Mouse (Mus musculus) limb, embryonic 11.5 days (tissue): ENCODE results near the gene Mum1. TPM values are rescaled to one million over a fixed set of nuclear protein-coding genes. Genes with fewer than 3 reads are reported as not detected.
A peak's percentile ranks its signal among the peaks of the same experiment; 100 is the strongest.

Source experiments
- ATAC-seq: fragments of 200-750 bp; cut with Nextera tagmentation; 2 replicates; pipeline ENCODE4 v1.8.0; 2017; ENCODE audit warnings: low read depth; ENCODE audit not compliant: insufficient number of reproducible peaks, low FRiP score, low TSS enrichment
- DNase-seq: peaks from one replicate; pipeline ENCODE4 v3.0.0-alpha.2; 2015; ENCODE audit warnings: low spot score
- H3K27ac ChIP-seq: fragments of 300-500 bp; sonication (generic); replicated peaks from 2 replicates; pipeline ENCODE4 v1.5.1; 2014; ENCODE audit warnings: low read depth, mild to moderate bottlenecking, low read length
- H3K27me3 ChIP-seq: fragments of 300-500 bp; sonication (generic); 2 replicates; pipeline ENCODE4 v1.6.1; 2014; ENCODE audit warnings: mild to moderate bottlenecking, low read length, mixed read lengths; ENCODE audit not compliant: control insufficient read depth, insufficient read depth
- H3K36me3 ChIP-seq: fragments of 300-500 bp; sonication (generic); 2 replicates; pipeline ENCODE4 v1.6.1; 2014; ENCODE audit warnings: mild to moderate bottlenecking, low read length, moderate library complexity, mixed read lengths; ENCODE audit not compliant: control insufficient read depth, insufficient read depth
- H3K4me1 ChIP-seq: fragments of 300-500 bp; sonication (generic); 2 replicates; pipeline ENCODE4 v1.6.1; 2014; ENCODE audit warnings: low read length, mixed read lengths; ENCODE audit not compliant: control insufficient read depth, insufficient read depth
- H3K4me2 ChIP-seq: fragments of 300-500 bp; sonication (generic); 2 replicates; pipeline ENCODE4 v1.6.1; 2014; ENCODE audit warnings: low read depth, mild to moderate bottlenecking, moderate library complexity; ENCODE audit not compliant: severe bottlenecking
- H3K4me3 ChIP-seq: fragments of 300-500 bp; sonication (generic); 2 replicates; pipeline ENCODE4 v1.5.1; 2014; ENCODE audit warnings: low read depth, low read length
- H3K9ac ChIP-seq: fragments of 300-500 bp; sonication (generic); 2 replicates; pipeline ENCODE4 v1.6.1; 2014; ENCODE audit warnings: mild to moderate bottlenecking, low read length
- H3K9me3 ChIP-seq: fragments of 300-500 bp; sonication (generic); 2 replicates; pipeline ENCODE4 v1.6.1; 2016; ENCODE audit warnings: low read length; ENCODE audit not compliant: control insufficient read depth
- WGBS: fragments of 180-500 bp; shearing (Covaris S2); extraction: QIAGEN DNeasy Blood & Tissue Kit; methylation state at CpG from one replicate; pipeline ENCODE4 v1.1.7; 2014; 5-methylcytosine and 5-hydroxymethylcytosine counted together
- polyA plus RNA-seq: library from polyadenylated mRNA; unstranded; fragments of >200 nt; fragmentation: Nextera tagmentation; extraction: Ambion mirVana; gene quantifications from 2 replicates; pipeline ENCODE4 v1.2.1, GENCODE M21; 2014

Gene Mum1
- polyA plus RNA-seq, 1 experiment from 2014 or later, result 87.1 TPM

DNA sequence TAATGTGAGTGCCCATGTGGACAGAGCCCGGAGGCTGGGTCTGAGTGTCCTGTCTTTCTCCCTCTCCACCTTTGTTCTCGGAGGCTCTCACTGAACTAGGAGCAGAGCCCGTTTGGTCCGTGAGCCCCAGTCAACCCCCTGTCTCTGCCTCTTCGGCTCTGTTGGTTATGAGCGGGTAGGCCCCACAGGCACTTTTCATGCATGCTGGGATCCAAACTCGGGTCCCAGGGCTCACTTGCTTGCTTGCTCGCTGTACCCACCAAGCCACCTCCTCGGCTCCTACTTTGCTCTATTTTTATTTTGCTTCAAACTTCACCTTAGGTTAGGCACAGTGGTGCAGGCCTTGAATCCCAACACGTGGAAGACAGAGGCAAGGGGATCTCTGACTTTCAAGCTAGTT, 38.5 kb upstream of the Mum1 start:
- Histone ChIP-seq H3K4me3 (no peak overlapping the region), H3K36me3 (peaks cover 12% of the 10 kb centered on the region), H3K9ac (no peak overlapping the region)

GRCm38 (mm10) chr10:80188453-80189024, 37.7 kb upstream of the Mum1 start:
- 74% methylated on average over 15 of the region's 15 CpGs for WGBS
- Histone ChIP-seq H3K27me3 (peaks cover 26% of the 10 kb centered on the region), H3K4me1 (peaks cover 21% of the 10 kb centered on the region), H3K4me3 (no peak overlapping the region), H3K9ac (no peak overlapping the region), H3K9me3 (no peaks in the 10 kb centered on the region), H3K4me2 (no peak overlapping the region), H3K36me3 (peaks cover 12% of the 10 kb centered on the region), H3K27ac (no peak overlapping the region)
- ATAC-seq (no peak), DNase-seq (no peak)

More for the DNA sequence above, 38.5 kb upstream of the Mum1 start:
- H3K9me3 ChIP-seq, result no peaks in the 10 kb centered on the region
- H3K27ac ChIP-seq, result no peak overlapping the region
- peaks cover 26% of the 10 kb centered on the region for H3K27me3 ChIP-seq
- no peak for DNase-seq
- H3K4me2 ChIP-seq, result no peak overlapping the region
- ATAC-seq, result no peak
- 87% methylated on average over 10 of the region's 10 CpGs for WGBS
- H3K4me1 ChIP-seq, result peaks cover 21% of the 10 kb centered on the region

GRCm38 (mm10) chr10:80189999-80190398, 36.2 kb upstream of the Mum1 start:
- Histone ChIP-seq H3K27me3 (peaks cover 26% of the 10 kb centered on the region), H3K9ac (peak overlapping the region; percentile 66), H3K4me1 (peaks cover 20% of the 10 kb centered on the region), H3K36me3 (peaks cover 12% of the 10 kb centered on the region), H3K4me2 (peak overlapping the region; percentile 70), H3K9me3 (no peaks in the 10 kb centered on the region), H3K4me3 (peak overlapping the region; percentile 36), H3K27ac (no peak overlapping the region)
- 4% methylated on average over 21 of the region's 21 CpGs for WGBS
- ATAC-seq (no peak), DNase-seq (peak; percentile 55)

GRCm38 (mm10) chr10:80190491-80191051, 35.7 kb upstream of the Mum1 start:
- peak overlapping the region; percentile 36 for H3K4me3 ChIP-seq
- H3K9me3 ChIP-seq, result no peaks in the 10 kb centered on the region
- under 1% methylated on average over 48 of the region's 48 CpGs for WGBS
- H3K4me2 ChIP-seq, result peak overlapping the region; percentile 70
- H3K36me3 ChIP-seq, result peaks cover 12% of the 10 kb centered on the region
- peak overlapping the region; percentile 66 for H3K9ac ChIP-seq
- DNase-seq, result peak; percentile 71
- H3K27me3 ChIP-seq, result peaks cover 26% of the 10 kb centered on the region
- no peak overlapping the region for H3K27ac ChIP-seq
- H3K4me1 ChIP-seq, result peaks cover 18% of the 10 kb centered on the region
- ATAC-seq, result no peak

DNA sequence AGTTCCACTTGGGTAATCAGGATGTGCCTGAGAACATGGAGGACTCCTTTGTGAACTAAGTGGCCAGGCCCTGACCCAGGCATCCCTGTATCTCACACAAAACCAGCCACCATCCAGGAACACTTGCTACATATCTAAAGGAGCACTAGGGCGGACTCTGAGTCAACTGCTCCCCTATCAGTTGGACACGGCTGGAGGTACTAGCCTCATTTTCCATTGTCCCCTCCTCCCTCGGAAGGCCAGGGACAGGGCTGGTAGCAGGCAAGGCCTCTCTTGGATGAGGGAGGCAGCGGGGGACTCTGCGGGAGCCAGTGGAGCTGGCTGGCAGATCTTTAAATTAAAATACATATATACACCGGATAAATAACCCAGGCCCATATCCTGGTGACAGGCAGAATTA, 32.3 kb upstream of the Mum1 start:
- no peak overlapping the region for H3K4me3 ChIP-seq
- no peak for DNase-seq
- H3K4me2 ChIP-seq, result no peak overlapping the region
- peaks cover 15% of the 10 kb centered on the region for H3K4me1 ChIP-seq
- no peak overlapping the region for H3K9ac ChIP-seq
- peaks cover 22% of the 10 kb centered on the region for H3K27me3 ChIP-seq
- no peaks in the 10 kb centered on the region for H3K9me3 ChIP-seq
- H3K27ac ChIP-seq, result no peak overlapping the region
- peaks cover 2% of the 10 kb centered on the region; the same call in 1 of the 2 replicates for H3K36me3 ChIP-seq
- WGBS, result 85% methylated on average over 6 of the region's 6 CpGs
- ATAC-seq, result no peak

DNA sequence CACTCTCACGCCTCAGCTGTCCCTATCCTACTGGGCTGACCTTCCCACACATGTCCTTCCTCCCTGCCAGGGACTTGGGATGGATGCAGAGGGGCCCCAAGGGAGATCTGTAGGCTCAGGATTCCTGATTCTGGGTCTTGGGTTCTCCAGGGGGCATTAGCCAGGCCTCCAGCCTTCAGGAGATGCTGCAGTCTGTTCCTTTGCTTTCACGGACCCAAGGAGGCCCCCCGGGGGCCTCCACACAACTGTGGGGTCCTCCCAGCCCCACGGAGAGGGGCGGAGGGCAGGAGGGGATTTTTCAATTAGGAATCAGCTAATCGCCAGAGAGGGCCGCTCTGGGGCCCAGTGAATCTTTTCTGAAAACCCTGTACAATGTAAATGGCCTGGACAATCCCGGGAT, 31.8 kb upstream of the Mum1 start:
- no peak for ATAC-seq
- no peaks in the 10 kb centered on the region for H3K36me3 ChIP-seq
- no peak overlapping the region for H3K9ac ChIP-seq
- peaks cover 15% of the 10 kb centered on the region for H3K4me1 ChIP-seq
- no peak overlapping the region for H3K4me2 ChIP-seq
- 60% methylated on average over 8 of the region's 8 CpGs for WGBS
- H3K4me3 ChIP-seq, result no peak overlapping the region
- no peak for DNase-seq
- no peak overlapping the region for H3K27ac ChIP-seq
- H3K9me3 ChIP-seq, result no peaks in the 10 kb centered on the region
- peaks cover 18% of the 10 kb centered on the region for H3K27me3 ChIP-seq

GRCm38 (mm10) chr10:80196167-80196566, 30.1 kb upstream of the Mum1 start:
- WGBS, result 91% methylated on average over 1 of the region's 1 CpGs
- H3K9me3 ChIP-seq, result no peaks in the 10 kb centered on the region
- 0 out of 2 replicates have a peak, but pooled peaks cover 3% of the 10 kb centered on the region for H3K27me3 ChIP-seq
- ATAC-seq, result no peak
- no peak overlapping the region for H3K27ac ChIP-seq
- no peak for DNase-seq
- peaks cover 2% of the 10 kb centered on the region; the same call in 1 of the 2 replicates for H3K4me1 ChIP-seq
- no peak overlapping the region for H3K4me2 ChIP-seq
- H3K36me3 ChIP-seq, result no peaks in the 10 kb centered on the region
- H3K9ac ChIP-seq, result no peak overlapping the region
- H3K4me3 ChIP-seq, result no peak overlapping the region

DNA sequence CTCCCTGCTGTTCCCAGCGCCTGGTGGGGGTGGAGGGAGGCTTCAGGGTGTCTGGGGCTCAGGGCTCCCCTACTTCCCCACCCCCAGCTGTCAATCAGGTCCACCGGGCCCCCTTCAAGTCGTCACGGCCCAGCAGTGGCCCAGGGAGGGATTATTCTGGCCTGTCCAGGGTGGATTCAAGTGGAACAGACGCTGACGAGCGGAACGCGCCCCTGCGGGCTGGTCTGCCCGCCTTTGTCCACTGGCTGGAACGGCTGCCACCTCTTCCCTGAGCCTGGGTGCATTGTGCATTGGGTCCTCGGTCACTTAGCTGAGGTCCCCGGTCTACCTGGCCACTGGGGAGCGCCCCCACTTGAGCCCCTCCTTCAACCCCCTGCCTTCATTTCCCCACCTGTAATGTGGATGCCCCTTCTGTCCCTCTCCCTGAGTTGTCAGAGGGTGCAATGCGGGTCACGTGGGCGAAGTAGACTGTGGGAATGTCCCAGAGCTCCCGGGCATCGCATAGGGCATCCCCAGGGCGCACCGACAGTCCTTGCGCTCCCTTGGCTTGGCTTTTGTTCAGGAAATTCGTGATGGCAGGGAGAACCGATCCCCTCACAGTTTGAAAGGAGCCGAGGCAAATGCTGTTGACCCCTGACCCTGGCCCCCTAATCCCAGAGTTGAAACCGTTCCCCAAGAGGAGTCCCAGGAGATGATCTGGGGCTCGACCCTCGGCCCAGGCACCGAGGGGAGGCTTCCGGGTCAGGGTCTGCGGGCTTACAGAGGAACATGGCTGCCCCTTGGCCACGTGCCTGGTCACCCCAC, 29.3 kb upstream of the Mum1 start:
- peaks cover 2% of the 10 kb centered on the region; the same call in 1 of the 2 replicates for H3K4me1 ChIP-seq
- no peak for DNase-seq
- WGBS, result 77% methylated on average over 33 of the region's 33 CpGs
- no peak overlapping the region for H3K4me3 ChIP-seq
- H3K9ac ChIP-seq, result no peak overlapping the region
- ATAC-seq, result no peak
- H3K27ac ChIP-seq, result no peak overlapping the region
- H3K9me3 ChIP-seq, result no peaks in the 10 kb centered on the region
- H3K4me2 ChIP-seq, result no peak overlapping the region
- H3K36me3 ChIP-seq, result no peaks in the 10 kb centered on the region
- H3K27me3 ChIP-seq, result no peaks in the 10 kb centered on the region
